Mouse (Mus musculus) activated CD4-positive, CD25-positive, alpha-beta regulatory T cell (primary cell): ENCODE measurements around the gene Actl10. TPM values are rescaled to one million over a fixed set of nuclear protein-coding genes. Genes with fewer than 3 reads are reported as not detected.

Experiments
- polyA plus RNA-seq, 2 experiments: library from polyadenylated mRNA; unstranded; fragments of 100-300 nt; shearing (Covaris generic); gene quantifications; one replicate each; pipeline ENCODE4 v1.2.1; 2017

The Actl10 gene
- polyA plus RNA-seq: under 1 TPM in 1 of 2 experiments, not detected in 1; 0.18 TPM

DNA sequence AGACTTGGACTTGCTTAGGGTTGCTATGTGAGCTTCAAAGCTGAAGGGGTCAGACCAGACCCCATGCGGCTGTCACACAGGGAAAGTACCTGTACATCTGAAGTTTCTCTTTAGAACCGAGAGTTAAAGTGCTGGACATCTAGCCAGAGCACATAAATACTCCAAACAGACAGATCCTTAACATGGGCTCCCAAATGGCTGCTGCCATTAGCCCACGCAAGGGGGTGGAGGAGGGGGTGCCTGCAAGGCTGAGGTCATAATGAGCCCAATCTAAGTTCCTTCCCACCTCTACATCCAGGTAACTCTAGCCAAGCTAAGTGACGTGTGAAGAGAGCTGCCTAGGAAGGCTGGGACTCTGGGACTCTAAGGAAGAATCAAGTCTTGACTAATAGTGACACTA is at the start of gene Actl10:
Gene Actl10 (plus strand): TSS at position 301 of the 400 bp plus-strand sequence.

DNA sequence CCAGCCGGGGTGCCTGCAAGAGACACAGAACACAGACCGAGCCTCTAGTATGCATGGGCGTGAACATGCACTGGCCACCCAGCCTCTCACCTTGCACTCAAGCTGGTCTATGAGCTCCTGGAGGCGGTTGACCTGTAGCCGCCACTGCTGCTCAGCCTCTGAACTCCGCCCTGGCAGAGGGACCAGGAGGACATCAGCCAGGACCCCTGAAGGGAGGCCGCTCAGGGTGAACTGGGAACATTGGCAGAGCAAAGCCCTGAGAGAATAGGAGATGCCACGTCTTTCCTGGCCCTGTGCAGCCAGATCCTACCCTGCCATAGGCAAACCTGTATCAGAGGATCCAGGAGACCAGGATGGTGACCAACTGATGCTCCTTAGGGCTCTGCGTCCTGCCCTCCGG is 4.9 kb upstream of the Actl10 start, which contains the start of gene 1700003F12Rik:
Gene 1700003F12Rik (plus strand): TSS at position 375 of the 400 bp plus-strand sequence.

DNA sequence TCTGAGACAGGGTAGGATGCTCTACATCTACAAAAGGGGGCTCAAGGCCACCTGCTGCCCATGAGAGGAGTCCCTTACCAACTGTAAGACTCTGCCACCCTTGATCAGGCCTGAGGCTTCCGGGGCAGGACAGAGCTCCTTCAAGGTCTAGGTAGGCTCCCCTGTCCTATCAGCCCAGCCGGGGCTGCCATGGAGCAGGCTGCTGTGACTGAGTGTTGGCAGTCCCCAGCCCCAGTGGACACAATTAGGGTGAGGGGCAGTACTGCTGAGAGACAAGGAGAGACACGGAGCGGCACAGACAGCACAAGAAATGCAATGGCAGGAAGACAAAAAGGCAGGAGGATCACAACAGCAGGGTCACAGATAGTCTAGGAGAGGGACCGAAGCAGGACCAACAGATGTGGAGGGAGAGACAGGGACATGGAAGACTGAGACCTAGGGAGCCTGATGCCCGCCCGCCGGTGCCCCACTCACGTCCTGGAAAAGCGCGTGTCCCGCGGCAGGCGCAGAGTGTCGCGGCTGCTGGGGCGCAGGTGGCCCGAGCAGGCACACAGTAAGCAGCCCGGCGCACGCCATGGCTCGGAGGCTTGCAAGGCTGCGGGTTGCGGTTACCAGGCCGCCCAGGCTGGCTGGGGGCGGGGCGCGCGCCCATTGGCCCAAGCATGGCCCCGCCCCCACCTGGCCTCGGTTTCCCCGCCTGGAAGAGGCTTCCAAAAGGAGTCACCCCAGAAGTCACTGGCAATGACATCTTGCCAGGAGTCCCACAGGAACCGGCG is 6.9 kb downstream of the Actl10 start, which contains the start of gene Necab3:
Gene Necab3 (minus strand): TSS at position 627 of the 776 bp plus-strand sequence.

DNA sequence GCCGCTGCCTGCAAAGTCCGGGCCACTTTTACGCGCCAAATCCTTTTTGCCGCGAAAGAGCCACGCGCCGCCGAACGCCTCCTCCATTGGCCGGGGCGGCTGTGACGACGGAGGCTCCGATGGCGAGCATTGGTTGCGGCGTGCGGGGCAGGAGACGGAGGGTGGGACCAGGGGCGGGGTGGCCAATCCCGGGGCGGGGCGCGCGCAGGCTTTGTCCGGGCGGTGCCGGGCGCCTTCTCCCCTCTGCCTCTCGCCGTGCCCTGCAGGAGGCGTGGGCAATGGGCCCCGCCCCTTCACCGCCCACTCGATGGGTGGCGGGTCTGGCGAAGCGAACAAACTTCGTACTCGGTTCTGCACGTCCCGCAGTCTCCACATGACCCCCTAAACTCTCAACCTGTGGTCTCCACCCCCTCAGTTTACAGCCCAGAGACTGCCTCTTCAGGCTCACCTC is 18.3 kb downstream of the Actl10 start, which contains the start of gene E2f1:
Gene E2f1 (minus strand): TSS at position 57 of the 451 bp plus-strand sequence.

Other genes with a start within 250 kb of the Actl10 start
- not detected for gene Bpifb9b, start 244.5 kb upstream of the Actl10 start, polyA plus RNA-seq
- gene Cdk5rap1, start 178.8 kb upstream of the Actl10 start, polyA plus RNA-seq: 10 to 100 TPM; 17.7 to 32.1 TPM
- under 1 TPM in 1 of 2 experiments, not detected in 1; 0.37 TPM for gene Snta1, start 143.7 kb upstream of the Actl10 start, polyA plus RNA-seq
- 10 to 100 TPM; 21.1 to 27.1 TPM for gene Cbfa2t2, start 115.3 kb upstream of the Actl10 start, polyA plus RNA-seq
- gene 1700003F12Rik, start 4.7 kb upstream of the Actl10 start, polyA plus RNA-seq: 1 to 10 TPM in 1 of 2 experiments, not detected in 1; 2.2 TPM
- gene Necab3, start 7.1 kb downstream of the Actl10 start, polyA plus RNA-seq: under 1 TPM; 0.55 to 0.75 TPM
- 1 to 10 TPM; 9.0 to 9.8 TPM for gene E2f1, start 18.1 kb downstream of the Actl10 start, polyA plus RNA-seq
- 10 to 100 TPM; 26.8 to 32.7 TPM for gene Pxmp4, start 51.9 kb downstream of the Actl10 start, polyA plus RNA-seq
- under 1 TPM; 0.44 to 0.58 TPM for gene Zfp341, start 61.5 kb downstream of the Actl10 start, polyA plus RNA-seq
- gene 4930519P11Rik, start 61.7 kb downstream of the Actl10 start, polyA plus RNA-seq: under 1 TPM in 1 of 2 experiments, not detected in 1; 0.61 TPM
- gene Chmp4b, start 99.9 kb downstream of the Actl10 start, polyA plus RNA-seq: 10 to 100 TPM; 16.0 to 18.1 TPM
- under 1 TPM in 1 of 2 experiments, not detected in 1; 0.54 TPM for gene Gm14214, start 218.3 kb downstream of the Actl10 start, polyA plus RNA-seq
- 100 to 1,000 TPM; 165 to 193 TPM for gene Raly, start 239.3 kb downstream of the Actl10 start, polyA plus RNA-seq
- 1 to 10 TPM in 1 of 2 experiments, under 1 TPM in 1; 0.84 to 1.6 TPM for gene a, start 239.6 kb downstream of the Actl10 start, polyA plus RNA-seq